Mouse (Mus musculus): ENCODE results near the gene Tmem135. TPM values are rescaled to one million over a fixed set of nuclear protein-coding genes. Genes with fewer than 3 reads are reported as not detected.

The Tmem135 gene
- total and polyA plus RNA-seq, 3 experiments: 18.0 to 31.0 (median 30.0) TPM

- in situ Hi-C loops (cut with MboI; ENCODE audit: low pct_ligation_motif_present, low pct_unique_long_range_greater_than_20kb, low sequenced_read_pairs): no loop called here
Observed at GRCm38 (mm10) chr7:89269826-89270225, 134.2 kb downstream of the Tmem135 start.

GRCm38 (mm10) chr7:89267542-89267941 is 136.5 kb downstream of the Tmem135 start:
- Histone ChIP-seq H3K27me3 (replicated peaks) (no peaks in the 10 kb centered on the region), H3K27ac (ENCODE audit: insufficient read depth, low read depth) (no peak overlapping the region), H3K4me2 (ENCODE audit: insufficient read depth, low read depth, poor library complexity, severe bottlenecking) (no peak overlapping the region), H3K4me3 (replicated peaks in 1 of 3; ENCODE audit: low read depth in 2 of 3, low read length in 2 of 3, poor library complexity in 1 of 3) (no peak overlapping the region), H3K9me3 (replicated peaks; ENCODE audit: low read length) (peaks cover under 1% of the 10 kb centered on the region), H3K36me3 (replicated peaks in 1 of 2; ENCODE audit: control insufficient read depth in 1 of 2, insufficient read depth in 1 of 2, low read length in 1 of 2) (peaks cover under 1 to 9% of the 10 kb centered on the region in 2 experiments), H3K79me2 (replicated peaks; ENCODE audit: control insufficient read depth, extremely low read depth, insufficient read depth, poor library complexity, severe bottlenecking) (no peaks in the 10 kb centered on the region), H3K4me1 (ENCODE audit: control insufficient read depth in 1 of 2, insufficient read depth in 2 of 2) (peaks cover 4 to 20% of the 10 kb centered on the region in 2 experiments), H3K9ac (ENCODE audit: insufficient read depth, low read depth) (no peak overlapping the region)
- in situ Hi-C loops (cut with MboI; ENCODE audit: low pct_ligation_motif_present, low pct_unique_long_range_greater_than_20kb, low sequenced_read_pairs): no loop called here
- dilution Hi-C loops (cut with MboI; ENCODE audit: extremely low pct_ligation_motif_present, extremely low pct_unique_long_range_greater_than_20kb, low sequenced_read_pairs): no loop called here
- TF ChIP-seq MYC (IDR thresholded peaks at IDR 0.05; ENCODE audit: low read depth, low read length): no peak
- no peak for TF ChIP-seq ETS1 (conservative IDR thresholded peaks at IDR 0.05; ENCODE audit: low read depth, low read length)
- TF ChIP-seq KAT2A (IDR thresholded peaks at IDR 0.05; ENCODE audit: insufficient replicate concordance, low read length): no peak
- TF ChIP-seq IRF4 (IDR thresholded peaks at IDR 0.05; ENCODE audit: low read depth, low read length): no peak
- no peak for TF ChIP-seq CHD2 (IDR thresholded peaks at IDR 0.05; ENCODE audit: low read length)
- TF ChIP-seq SMC3 (IDR thresholded peaks at IDR 0.05; ENCODE audit: low read depth, low read length): no peak
- no peak for TF ChIP-seq E2F4 (IDR thresholded peaks at IDR 0.05; ENCODE audit: insufficient replicate concordance, low read depth, low read length)
- no peak for TF ChIP-seq HCFC1 (IDR thresholded peaks at IDR 0.05; ENCODE audit: low read depth, low read length)
- TF ChIP-seq RAD21 (IDR thresholded peaks at IDR 0.05; ENCODE audit: low read depth, low read length): no peak
- no peak for TF ChIP-seq JUN (IDR thresholded peaks at IDR 0.05; ENCODE audit: insufficient read depth, low read depth, low read length)
- TF ChIP-seq SIN3A (IDR thresholded peaks at IDR 0.05; ENCODE audit: low read length): no peak
- TF ChIP-seq GABPA (IDR thresholded peaks at IDR 0.05; ENCODE audit: insufficient replicate concordance, low read depth, low read length): no peak
- DNase-seq (ENCODE audit: extremely low read depth): no peak

More at GRCm38 (mm10) chr7:89269826-89270225, 134.2 kb downstream of the Tmem135 start:
- Histone ChIP-seq H3K4me3 (replicated peaks in 1 of 3; ENCODE audit: low read depth in 2 of 3, low read length in 2 of 3, poor library complexity in 1 of 3) (no peak overlapping the region), H3K27me3 (replicated peaks) (no peaks in the 10 kb centered on the region), H3K36me3 (replicated peaks in 1 of 2; ENCODE audit: control insufficient read depth in 1 of 2, insufficient read depth in 1 of 2, low read length in 1 of 2) (peaks cover 4 to 13% of the 10 kb centered on the region in 2 experiments), H3K4me2 (ENCODE audit: insufficient read depth, low read depth, poor library complexity, severe bottlenecking) (no peak overlapping the region), H3K9ac (ENCODE audit: insufficient read depth, low read depth) (no peak overlapping the region), H3K9me3 (replicated peaks; ENCODE audit: low read length) (peaks cover 4% of the 10 kb centered on the region), H3K4me1 (ENCODE audit: control insufficient read depth in 1 of 2, insufficient read depth in 2 of 2) (peaks cover 4 to 19% of the 10 kb centered on the region in 2 experiments), H3K27ac (ENCODE audit: insufficient read depth, low read depth) (no peak overlapping the region), H3K79me2 (replicated peaks; ENCODE audit: control insufficient read depth, extremely low read depth, insufficient read depth, poor library complexity, severe bottlenecking) (no peaks in the 10 kb centered on the region)
- no peak for TF ChIP-seq TBP (conservative IDR thresholded peaks at IDR 0.05; ENCODE audit: low read depth, low read length)
- TF ChIP-seq GABPA (IDR thresholded peaks at IDR 0.05; ENCODE audit: insufficient replicate concordance, low read depth, low read length): no peak
- no peak for TF ChIP-seq MAFK (IDR thresholded peaks at IDR 0.05; ENCODE audit: insufficient replicate concordance, low read length)
- no peak for TF ChIP-seq ETS1 (conservative IDR thresholded peaks at IDR 0.05; ENCODE audit: low read depth, low read length)
- TF ChIP-seq MYC (IDR thresholded peaks at IDR 0.05; ENCODE audit: low read depth, low read length): no peak
- no peak for TF ChIP-seq ZMIZ1 (IDR thresholded peaks at IDR 0.05; ENCODE audit: low read depth, low read length)
- no peak for TF ChIP-seq USF2 (conservative IDR thresholded peaks at IDR 0.05; ENCODE audit: low read depth, low read length)
- TF ChIP-seq RCOR1 (conservative IDR thresholded peaks at IDR 0.05; ENCODE audit: low read depth, low read length): no peak
- no peak for TF ChIP-seq JUN (IDR thresholded peaks at IDR 0.05; ENCODE audit: insufficient read depth, low read depth, low read length)
- no peak for TF ChIP-seq MXI1 (IDR thresholded peaks at IDR 0.05; ENCODE audit: low read depth, low read length)
- no peak for TF ChIP-seq SIN3A (IDR thresholded peaks at IDR 0.05; ENCODE audit: low read length)
- dilution Hi-C loops (cut with MboI; ENCODE audit: extremely low pct_ligation_motif_present, extremely low pct_unique_long_range_greater_than_20kb, low sequenced_read_pairs): no loop called here
- no peak for DNase-seq (ENCODE audit: extremely low read depth)

Data from CH12.LX (cell line).